Mouse (Mus musculus): Measurements from ENCODE around the gene Rassf3. TPM values are rescaled to one million over a fixed set of nuclear protein-coding genes. Genes with fewer than 3 reads are reported as not detected.

The Rassf3 gene
- polyA plus RNA-seq, 2 experiments from 2014 or later = 5.7 to 7.0 TPM

DNA sequence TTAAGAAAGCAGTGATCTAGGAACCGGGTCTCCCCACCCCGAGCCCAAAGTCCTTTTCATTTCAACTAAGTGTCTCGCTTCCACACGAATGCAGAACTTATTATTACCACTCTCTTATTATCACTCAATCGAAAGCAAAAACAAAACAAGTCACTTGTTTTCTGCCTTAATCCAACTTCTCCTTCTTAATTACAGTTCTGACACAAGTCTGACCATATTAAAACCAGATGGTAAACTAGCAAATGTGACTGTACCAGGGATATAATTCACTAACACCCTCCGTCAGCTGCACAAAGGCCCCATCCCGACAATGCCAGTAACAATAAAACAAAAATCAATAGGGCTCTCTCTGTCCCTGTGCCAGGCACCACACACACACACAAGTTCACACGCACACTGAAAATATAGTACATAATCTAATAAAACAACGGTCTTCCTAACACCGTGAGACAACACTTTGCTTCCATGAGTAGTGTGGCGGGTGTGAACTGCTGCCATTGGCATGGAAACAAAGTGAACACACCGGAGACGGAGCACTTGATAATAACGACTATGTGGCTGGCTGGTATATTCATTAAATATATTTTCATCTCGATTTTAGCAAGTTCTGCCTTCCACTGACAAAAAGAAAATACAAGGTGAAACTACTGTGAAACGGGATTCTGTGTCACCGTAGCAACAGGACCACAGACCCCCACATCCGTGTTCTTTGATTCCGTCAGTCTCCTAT lies 16.9 kb downstream of the Rassf3 start:
- ATAC-seq = no peak

DNA sequence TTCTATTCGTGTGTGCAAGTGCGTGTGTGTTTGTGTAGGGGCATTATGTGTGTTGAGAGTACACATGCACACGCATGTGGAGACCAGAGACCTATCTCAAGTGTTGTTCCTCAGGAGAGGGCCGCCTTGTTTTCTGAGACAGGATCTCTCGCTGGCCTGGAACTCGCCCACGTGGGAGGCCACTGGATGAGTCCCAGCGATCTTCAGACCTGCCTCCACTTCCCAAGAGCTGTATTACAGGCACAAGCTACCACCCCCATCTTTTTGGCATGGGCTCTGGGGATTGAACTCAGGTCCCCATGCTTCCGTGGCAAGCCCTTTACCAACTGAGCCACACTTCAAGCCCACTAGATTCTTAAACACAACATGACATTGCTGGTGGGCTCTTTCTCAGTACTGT lies 17.7 kb downstream of the Rassf3 start:
- no peak for ATAC-seq

DNA sequence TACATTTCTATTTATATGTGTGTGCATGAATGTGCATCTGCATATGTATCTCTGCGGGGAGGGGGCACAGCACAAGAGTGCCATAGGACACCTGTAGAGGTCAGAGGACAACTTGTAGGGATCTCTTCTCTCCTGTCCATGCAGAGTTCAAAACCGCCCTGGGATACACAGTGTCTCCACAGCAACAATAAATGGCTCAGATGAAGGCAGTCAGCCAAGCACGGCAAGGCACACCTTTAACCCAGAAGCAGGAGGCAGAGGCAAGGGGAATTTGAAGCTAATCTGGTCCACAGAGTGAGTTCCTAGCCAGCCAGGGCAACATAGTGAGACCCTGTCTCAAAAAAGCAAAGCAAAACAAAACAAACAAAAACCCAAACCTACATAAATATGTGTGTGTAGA lies 18.8 kb downstream of the Rassf3 start:
- ATAC-seq = no peak

DNA sequence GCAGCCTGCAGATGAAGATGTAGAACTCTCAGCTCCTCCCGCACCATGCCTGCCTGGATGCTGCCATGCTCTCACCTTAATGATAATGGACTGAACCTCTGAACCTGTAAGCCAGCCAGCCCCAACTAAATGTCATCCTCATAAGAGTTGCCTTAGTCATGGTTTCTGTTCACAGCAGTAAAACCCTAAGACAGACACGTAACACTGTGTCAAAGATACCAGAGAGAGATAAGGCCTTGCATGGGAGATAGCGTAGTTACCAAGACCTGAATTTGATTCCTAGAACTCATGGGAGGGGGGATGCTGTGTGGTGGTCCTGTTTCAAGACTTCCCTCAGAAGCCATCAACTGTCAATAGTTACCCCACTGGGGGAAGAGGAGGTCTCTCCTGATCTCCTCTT lies 20.6 kb downstream of the Rassf3 start:
- no peak for ATAC-seq

DNA sequence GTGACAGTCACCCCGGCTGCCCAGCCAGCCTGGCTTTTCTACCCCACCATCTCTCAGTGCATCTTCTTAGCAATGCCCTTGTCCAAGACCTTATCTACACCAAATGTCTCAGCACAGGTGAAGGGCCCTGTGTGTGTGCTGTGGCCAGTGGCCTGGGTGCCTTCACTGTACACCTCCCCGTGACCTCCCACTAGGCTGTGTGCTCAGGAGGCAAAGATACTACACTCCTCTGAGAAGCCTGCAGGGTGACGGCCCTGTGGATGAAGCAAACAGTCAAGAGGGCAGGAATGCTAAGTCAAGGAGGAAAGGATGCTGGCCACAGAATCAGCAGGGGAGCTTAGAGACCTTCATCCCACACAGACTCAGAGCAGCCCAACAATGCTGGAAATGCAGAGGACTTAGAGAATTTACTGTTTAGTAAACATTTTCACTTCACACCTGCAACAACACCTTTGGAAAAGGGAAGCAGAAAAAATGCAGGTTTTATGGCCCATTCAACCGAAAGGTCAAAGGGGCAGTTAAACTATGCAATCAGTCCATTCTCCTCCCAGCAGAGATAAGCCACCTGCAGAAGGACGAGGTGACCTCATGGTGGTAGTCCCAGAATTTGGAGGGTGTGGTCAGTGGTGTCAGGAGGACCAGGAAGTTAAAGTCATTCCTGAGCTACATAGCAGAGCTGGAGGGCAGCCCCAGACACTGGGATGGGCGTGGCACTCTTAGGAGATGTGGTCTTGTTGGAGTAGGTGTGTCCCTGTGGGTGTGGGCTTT lies 21.3 kb downstream of the Rassf3 start:
- no peak for ATAC-seq

DNA sequence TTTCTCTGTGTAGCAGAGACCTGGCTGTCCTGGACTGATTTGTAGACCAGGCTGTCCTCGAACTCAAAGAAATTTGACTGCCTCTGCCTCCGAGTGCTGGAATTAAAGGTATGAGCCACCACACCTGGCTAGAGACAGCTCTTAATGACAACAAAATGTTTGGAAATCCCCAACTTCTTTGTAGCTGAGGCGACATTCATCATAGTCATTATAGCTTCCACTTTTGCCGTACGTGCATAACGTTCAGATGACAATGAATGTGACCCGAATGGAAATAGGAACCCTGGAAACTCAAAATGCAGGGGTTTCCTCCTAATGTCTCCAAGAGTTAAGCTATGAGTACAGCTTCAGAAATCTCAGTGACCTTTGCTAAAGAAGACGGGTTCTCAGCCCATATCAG lies 22.1 kb downstream of the Rassf3 start:
- ATAC-seq = peak; percentile 63

DNA sequence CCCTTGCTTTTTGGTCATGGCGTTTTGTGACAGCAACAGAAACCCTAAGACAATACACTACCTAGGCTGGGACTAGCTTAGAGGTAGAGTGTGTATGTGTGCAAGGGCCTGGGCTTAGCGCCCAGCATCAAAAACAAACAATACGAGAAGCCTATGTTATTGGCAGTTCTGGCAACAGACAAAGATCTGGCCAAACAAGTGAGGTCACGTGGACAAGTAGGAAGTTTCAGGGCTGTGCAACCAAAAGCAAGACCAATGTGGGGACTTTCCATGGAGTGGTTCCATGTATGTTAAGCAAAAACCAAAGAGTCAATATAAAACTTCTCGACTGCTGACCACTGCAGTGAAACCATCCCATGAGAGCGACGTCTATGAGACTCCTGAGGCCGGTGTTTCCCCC lies 30.3 kb downstream of the Rassf3 start:
- no peak for ATAC-seq

DNA sequence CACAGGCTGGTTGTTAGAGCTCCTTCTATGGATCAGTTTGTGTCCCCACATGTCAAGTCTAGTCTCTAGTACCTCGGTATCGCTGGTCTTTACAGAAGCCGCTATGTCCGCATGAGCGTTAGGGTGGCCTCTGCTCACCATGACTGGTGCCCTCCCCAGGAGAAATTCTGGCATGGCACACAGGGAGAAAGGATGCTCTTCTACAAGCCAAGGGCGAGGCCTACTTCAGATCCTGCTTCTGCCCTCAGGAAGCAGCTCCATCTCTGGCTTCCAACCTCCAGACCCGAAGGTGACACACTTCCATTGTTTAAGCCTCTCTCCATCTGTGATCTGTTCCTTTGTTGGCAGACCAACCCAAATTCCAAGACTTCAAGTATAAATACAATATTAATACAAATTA lies 31.9 kb downstream of the Rassf3 start:
- ATAC-seq = no peak

DNA sequence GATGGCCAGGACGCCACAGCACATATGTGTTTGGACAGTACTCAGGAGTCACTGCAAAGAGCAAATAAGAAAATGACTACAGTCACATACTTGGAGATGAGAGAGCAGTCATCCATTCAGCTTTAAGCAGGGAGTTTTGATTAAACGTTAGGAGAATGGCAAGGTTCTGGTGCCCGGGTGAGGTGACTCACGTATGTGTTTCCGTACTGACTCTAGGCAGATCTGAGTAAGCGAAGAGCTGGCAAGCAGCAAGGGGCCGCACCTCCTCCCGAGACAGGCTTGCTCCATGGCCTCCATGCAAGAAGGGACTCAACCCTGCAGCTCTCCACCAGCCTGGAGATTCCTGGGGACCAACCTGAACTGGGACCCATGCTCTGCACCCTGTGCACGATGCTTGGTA lies 32.4 kb downstream of the Rassf3 start:
- no peak for ATAC-seq

DNA sequence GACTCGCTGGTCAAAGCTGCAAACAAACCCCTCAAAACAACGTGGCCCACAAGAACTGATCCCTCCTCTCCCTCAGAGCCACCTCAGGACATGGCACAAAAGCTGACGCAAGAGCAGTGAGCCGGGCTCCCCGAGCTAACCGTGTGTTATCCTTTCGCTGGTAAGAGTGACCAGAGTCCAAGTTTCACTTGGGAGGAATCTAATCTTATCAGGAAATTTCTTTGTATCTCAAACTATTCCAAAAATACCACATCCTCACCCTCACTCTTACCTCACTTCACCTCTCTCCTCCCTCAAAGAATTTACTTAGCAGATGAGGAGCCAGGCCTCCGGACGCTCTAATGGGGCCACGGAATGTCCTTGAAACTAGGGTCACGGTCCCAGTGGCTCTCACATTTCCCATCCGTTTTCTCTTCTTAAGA lies 36.8 kb downstream of the Rassf3 start:
- ATAC-seq = no peak

DNA sequence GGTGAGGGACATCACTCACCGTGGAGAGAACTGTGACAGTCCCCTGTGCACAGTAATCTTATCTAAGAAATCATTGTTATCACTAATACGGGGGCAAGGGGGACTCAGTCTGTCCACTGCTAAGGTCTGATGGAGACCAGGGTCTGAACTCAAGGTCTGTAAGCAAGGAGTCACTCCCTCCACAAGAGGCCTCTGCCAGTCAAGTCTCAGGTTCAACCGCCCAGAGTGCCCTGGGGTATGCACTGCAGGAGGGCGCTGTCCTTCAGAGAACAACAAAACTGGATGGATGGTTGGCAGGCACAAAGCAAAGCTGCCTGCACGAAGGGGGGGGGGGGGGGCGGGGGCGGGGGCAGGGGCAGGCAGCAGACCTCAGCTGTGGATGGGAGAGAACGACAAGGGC lies 38.0 kb downstream of the Rassf3 start:
- no peak for ATAC-seq

DNA sequence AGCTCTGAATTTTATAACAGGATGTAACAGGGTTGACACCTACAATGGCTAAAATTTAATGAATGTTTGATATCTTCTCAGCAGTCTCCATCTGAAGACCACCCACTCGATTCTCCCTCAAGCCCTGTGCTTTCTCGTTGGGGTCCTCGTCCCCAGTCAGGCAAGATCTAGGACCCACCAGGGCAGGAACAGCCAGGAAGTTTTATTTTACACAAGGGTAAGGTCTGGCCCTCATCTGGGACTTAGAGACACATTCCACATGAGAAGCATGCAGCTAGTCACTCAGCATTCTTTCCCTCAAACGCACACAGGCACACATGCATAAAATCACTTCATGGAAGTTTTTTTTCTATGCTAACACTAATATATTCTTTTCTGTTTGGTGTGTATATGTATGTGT lies 39.5 kb downstream of the Rassf3 start:
- ATAC-seq = no peak

DNA sequence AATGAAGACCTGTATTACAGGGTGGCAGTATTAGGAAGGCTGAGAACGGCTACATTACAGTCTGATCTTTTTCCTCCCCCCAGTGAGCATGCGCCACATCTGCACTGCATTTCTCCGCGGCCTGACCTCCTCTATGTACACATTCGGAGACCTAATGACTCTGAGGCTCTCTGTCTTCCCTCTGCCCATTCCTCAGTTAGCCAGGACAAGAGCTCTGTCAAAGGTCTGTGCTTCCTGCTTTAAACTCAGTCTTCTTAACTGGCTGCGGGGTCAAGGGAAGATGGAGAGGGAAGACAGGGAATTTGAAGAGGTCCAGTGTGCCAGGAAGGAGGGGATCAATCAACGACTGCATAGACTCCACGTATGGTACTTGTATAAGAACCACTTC lies 39.9 kb downstream of the Rassf3 start:
- no peak for ATAC-seq

DNA sequence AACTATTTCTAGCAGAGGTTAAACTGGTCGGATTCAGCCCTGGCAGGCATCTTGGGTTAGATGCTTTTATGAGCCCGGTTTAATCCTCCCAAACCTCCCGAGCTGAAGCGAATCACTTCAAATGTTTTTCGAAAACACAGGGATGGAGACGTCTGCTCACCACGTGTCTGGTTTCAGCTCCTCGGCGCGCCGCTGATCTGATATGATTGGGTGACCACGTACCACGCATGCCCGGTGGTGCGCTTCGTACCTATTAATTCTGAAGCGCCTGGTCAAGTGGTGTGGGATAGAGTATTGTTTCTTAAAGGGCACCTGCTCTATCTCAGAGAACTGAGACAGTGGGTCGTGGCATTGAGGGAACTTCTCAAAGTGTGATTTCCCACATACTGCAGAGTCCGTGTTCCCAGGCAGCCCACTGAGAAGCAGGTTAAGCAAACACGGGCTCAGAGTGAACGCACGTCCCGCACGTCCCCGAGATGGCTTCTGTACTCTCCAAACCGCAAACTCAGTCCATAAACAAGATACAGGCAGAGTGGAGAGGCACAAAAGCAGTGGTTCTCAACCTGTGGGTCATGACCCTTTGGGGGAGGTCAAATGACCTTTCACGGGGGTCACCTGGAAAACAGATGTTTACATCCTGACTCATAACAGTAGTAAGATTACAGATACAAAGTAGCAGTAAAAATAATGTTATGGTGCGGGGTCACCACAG lies 40.4 kb downstream of the Rassf3 start:
- ATAC-seq = no peak

DNA sequence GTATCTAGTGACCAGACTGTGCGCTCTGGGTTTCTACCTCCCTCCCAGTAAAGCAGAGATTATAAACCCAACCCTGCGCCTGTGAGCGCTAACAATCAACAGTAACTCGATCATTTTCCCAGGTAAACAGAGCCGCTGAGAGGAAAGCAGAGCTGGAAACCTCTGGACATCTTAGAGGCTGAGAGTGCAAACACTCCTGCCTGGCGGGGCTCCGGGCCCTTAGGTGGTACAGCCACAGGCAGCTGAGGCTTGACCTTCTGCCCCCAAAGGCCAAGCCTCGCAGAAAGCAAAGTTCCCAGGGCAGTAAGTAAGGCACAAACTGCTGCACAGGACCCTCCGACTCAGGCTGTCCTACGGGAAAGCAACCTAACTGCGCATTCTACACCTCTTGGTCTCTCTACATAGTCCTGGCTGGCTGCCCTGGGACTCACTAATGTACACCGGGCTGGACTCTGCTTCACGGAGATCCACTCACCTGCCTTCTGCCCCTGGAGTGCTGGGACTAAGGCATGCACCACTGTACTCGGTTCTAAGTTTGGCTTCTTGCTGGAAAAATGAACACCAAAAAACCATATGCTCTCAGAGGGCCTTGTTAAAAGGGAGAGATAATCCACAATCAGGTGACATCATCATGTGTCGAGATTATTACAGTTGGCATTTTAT lies 41.6 kb downstream of the Rassf3 start:
- ATAC-seq = no peak

DNA sequence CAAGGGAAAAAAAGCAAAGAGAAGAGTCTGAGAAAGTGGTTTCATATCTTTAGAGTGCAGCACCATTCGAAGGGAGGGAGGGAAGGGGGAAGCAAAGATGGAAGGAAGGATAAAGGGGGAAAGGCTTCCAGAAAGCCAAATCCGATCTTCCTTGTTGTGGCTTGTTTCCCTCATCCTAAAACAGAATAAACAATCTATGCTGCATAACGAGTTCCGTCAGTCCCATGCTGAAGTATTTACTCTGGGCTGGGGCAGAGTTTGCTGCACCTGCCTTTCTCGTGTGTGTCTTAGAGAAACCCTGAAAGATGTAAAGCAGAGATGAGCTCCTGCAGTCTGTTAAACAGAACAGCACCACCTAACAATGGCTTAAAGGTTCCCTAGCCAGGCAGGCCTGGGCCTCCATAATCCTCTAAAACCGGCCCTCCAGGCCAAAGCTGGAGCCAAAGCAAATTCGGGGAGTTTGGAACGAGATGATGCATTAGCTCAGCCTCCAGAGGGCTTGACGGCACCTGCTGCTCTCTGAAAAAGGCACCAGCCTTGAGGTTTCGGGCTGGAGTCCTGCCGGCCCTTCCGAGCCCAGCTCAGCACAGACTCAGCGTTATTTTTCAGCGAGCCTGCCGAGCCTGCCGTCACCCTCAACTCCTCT lies 43.4 kb downstream of the Rassf3 start:
- ATAC-seq = no peak

DNA sequence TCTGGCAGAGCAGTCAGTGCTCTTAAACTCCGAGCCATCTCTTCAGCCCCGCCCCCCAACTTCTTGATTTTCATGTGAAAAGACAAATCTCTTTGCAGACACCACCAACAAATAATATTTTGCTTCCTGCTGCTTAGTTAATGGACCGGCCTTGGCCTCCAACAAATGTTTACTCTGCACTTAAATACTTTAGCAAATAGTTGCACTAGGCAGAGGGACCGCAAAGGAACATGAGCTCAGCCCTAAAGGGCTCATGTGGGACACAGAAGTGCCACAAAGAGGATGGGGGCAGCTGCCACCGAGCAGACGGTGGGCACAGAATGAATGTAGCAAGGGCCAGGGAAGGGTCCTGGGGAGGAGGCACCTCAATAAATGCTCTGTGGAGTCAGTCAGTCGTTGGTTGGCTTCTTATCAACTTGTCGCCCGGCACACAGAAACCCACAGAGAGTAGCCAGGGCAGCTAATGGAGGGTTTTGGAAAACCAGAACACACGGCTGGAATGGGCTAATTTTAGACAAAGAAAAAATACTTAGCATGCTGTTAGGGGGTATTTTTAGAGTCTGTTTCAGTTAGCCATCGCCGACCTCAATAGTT lies 44.0 kb downstream of the Rassf3 start:
- ATAC-seq = no peak

DNA sequence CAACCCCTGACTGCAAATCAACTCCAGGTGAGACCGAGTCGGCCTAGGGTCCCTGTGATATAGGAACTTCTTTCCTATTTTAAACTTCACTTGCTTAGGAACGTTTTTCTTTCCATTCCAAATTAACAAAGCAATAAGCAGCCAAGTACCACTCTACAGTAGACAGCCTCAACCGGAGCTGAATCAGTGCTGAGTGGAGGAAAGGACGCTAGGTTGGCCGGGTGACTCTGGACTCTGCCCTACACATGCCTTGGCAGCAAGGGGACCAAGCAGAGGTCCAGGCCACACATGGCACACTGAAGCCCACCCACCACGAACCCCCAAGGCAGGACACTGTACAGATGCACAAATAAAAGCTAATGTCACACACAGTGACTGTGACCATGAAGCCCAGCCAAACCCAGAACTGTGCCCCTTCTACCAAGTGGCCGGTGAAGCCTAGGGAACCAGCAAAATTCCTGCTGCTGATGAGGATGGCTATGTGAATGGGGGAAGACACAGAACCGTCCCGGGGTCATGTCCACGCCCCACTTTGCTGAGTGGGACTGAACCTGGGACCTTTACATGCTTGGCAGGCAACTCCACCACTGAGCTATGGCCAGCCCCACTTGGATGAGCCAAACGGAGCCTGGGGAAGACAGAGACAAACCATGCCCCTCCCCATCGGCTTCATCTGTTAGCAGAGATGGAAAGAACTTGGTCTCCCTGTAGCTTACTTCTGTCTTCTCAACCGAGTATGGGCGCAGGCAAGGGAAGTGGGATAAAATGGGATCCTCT lies 45.2 kb downstream of the Rassf3 start:
- ATAC-seq = no peak

DNA sequence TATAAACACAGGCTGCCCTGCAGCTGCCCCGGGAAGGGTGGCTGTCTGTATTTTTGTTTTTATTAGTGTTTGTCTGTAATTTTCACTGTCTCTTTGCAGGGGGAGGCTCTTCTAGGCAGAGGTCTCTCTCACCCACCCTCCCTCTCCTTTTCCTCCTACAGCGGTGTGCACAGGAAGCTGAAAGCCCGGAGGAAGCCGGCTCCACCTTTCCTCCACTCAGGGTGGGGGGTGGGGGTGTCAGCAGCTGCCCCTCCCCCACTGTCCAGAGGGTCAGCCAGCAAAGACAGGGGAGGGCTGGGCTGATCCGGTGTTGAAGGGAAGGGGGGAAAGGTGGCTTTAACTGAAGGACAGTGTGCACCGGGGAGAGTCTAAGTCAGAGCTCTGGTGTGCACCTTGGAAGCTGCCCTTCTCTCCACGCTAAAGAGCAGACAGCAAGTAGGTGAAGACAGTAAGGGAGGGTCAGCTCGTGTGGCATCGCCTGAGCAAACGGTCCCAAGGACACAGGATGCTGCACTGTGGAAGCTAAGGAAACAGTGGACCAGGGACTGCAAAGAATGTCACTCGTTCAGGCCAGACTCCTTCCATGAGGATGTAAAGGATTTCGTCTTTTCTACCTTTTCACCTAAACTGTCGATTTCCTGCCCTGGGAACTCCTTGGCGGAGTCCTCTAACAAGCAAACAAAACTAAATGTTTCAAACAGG lies 46.0 kb downstream of the Rassf3 start:
- ATAC-seq = peak; percentile 55

DNA sequence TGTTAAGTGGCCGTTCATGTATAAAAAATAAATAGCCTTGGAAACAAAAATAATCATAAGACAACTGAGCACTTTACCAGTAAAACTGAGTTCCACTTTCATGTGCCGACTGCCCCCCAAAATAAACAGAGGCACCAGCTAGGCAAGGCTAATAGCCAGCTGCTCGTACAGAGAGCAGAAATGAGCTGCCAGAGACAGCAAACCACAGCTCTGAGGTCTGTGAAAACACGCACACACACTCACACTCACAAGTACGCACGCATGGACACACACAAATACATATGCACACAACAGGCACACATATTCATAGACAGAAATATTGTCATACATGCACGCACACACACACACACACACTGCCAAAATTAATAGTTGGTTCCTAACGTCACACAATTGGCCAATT lies 46.6 kb downstream of the Rassf3 start:
- ATAC-seq = peak; percentile 33

DNA sequence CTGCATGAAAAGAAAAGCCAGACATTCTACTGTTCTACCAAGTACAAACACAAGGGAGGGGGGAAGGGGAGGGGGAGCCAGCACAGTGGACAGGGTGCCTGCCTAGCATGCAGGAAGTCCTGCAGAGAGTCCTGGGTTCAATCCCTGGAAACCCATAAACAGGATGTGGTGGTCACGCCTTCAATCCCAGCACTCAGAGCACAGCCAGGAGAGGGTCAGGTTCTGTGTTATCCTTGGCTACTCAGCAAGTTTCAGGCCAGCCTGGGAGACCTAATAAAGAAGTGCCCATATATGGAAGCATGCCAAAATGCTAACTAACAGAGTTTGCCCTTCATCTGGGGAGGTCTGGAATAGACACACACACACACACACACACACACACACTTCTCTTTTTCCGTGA lies 47.1 kb downstream of the Rassf3 start:
- peak; percentile 56 for ATAC-seq

Data from activated CD4-positive, CD25-positive, alpha-beta regulatory T cell, adult 4 months (primary cell).